In the genomic region with DNA sequence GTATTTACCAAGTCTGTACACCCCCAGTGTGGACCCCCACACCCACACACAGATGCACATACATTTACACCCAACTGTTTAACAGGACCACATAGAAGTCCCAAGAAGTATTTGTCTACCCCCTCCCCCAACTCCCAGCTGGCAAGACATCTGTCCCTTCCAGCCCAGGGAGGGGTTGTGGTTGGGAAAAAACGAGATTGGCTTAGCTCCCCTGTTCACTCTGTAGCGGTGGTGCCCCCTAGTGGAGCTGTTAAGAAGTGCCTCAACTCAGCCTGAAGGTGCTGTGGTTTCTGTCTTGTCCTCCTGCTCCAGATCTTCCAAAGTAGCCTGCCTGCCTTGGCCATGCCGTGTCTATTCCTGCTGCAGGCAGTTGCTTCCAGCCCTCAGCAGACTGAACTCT, we compare ENCODE assay signal across 8 mouse cellular contexts. TPM values are rescaled to one million over a fixed set of nuclear protein-coding genes. Genes with fewer than 3 reads are reported as not detected.
DNase-seq lines count a peak whose midpoint lies in the region; ATAC-seq and TF ChIP-seq lines count a peak whose summit lies in the region.

No protein-coding gene starts in this region.

- no peak overlapping the region for H3K27ac ChIP-seq in MEL (ENCODE audit: control insufficient read depth, low read depth, low read length)
- no peak overlapping the region for H3K27ac ChIP-seq in bone marrow, adult 2 months (ENCODE audit: control insufficient read depth, insufficient read depth, low read depth, low read length, poor library complexity)
- H3K27ac ChIP-seq in heart, postnatal 0 days (ENCODE audit: low read depth): no peak overlapping the region

- 0 out of 4 replicates have a peak, but pooled peaks cover 0 to 2% of the 10 kb centered on the region in 2 experiments for H3K36me3 ChIP-seq in MEL (ENCODE audit: control insufficient read depth in 1 of 2, insufficient read depth in 2 of 2, low read length in 2 of 2)
- H3K36me3 ChIP-seq in heart, postnatal 0 days (replicated peaks; ENCODE audit: control insufficient read depth, insufficient read depth, low read length): no peaks in the 10 kb centered on the region

- TF ChIP-seq CTCF in MEL (IDR thresholded peaks at IDR 0.05 in 2 of 3, conservative IDR thresholded peaks at IDR 0.05 in 1 of 3; ENCODE audit: control insufficient read depth in 1 of 3, insufficient read depth in 1 of 3, low read depth in 2 of 3, low read length in 3 of 3, poor library complexity in 1 of 3, severe bottlenecking in 1 of 3): peak; percentile 97 to 98 (median 97)
- peak; percentile 90 for TF ChIP-seq CTCF in bone marrow, adult 2 months (IDR thresholded peaks at IDR 0.05; ENCODE audit: control insufficient read depth, insufficient read depth, low read length)
- TF ChIP-seq CTCF in heart, postnatal 0 days (IDR thresholded peaks at IDR 0.05; ENCODE audit: low read depth): peak; percentile 96

- WGBS in bone marrow, adult 2 months: 6% methylated on average over 3 of the region's 3 CpGs
- 7% methylated on average over 3 of the region's 3 CpGs for WGBS in heart, postnatal 0 days

- H3K4me1 ChIP-seq in MEL (ENCODE audit: control insufficient read depth in 1 of 2, insufficient read depth in 2 of 2, low read length in 2 of 2): no peaks in the 10 kb centered on the region
- no peaks in the 10 kb centered on the region for H3K4me1 ChIP-seq in bone marrow, adult 2 months (ENCODE audit: control insufficient read depth, insufficient read depth, low read length)
- peaks cover 17% of the 10 kb centered on the region; the same call in 1 of the 2 replicates for H3K4me1 ChIP-seq in heart, postnatal 0 days (ENCODE audit: control insufficient read depth, insufficient read depth)

- peaks cover 3 to 4% of the 10 kb centered on the region in 2 experiments; a peak in 2 of 4 replicates for H3K27me3 ChIP-seq in MEL (ENCODE audit: control insufficient read depth in 1 of 2, insufficient read depth in 2 of 2, low read length in 2 of 2)
- H3K27me3 ChIP-seq in heart, postnatal 0 days (ENCODE audit: control insufficient read depth, insufficient read depth, low read length): no peaks in the 10 kb centered on the region

- ATAC-seq in erythroblast, adult 5-6 weeks (replicated peaks; ENCODE audit: low FRiP score, poor library complexity, severe bottlenecking): peak; percentile 76
- peak; percentile 44; the same call in 1 of the 2 replicates for ATAC-seq in heart, postnatal 0 days (ENCODE audit: insufficient read depth, low read depth)

- peak; percentile 88 for DNase-seq in MEL (ENCODE audit: low read depth, low spot score)
- peak; percentile 78 for DNase-seq in heart, postnatal 0 days (ENCODE audit: low spot score)
- DNase-seq in layer of hippocampus, postnatal 14 days (ENCODE audit: low spot score in 2 of 2): peak; percentile 83 to 86
- DNase-seq in lung, postnatal 36 days: peak; percentile 89
- peak; percentile 77 for DNase-seq in right cerebral cortex, postnatal 4 days
- peak; percentile 67 to 87 for DNase-seq in urinary bladder, postnatal 4 days (ENCODE audit: low spot score in 2 of 2)

- TF ChIP-seq EP300 in MEL (IDR thresholded peaks at IDR 0.05; ENCODE audit: low read depth in 1 of 2, low read length in 2 of 2): no peak
- no peak for TF ChIP-seq EP300 in heart, postnatal 0 days (IDR thresholded peaks at IDR 0.05; ENCODE audit: low read depth)

- no peak overlapping the region for H3K9ac ChIP-seq in MEL (ENCODE audit: control insufficient read depth, low read depth, low read length, poor library complexity, severe bottlenecking)
- no peak overlapping the region for H3K9ac ChIP-seq in heart, postnatal 0 days (replicated peaks; ENCODE audit: low read depth, low read length)

- TF ChIP-seq RAD21 in MEL (IDR thresholded peaks at IDR 0.05; ENCODE audit: low read depth, low read length): peak; percentile 86

- TF ChIP-seq POLR2A in MEL (IDR thresholded peaks at IDR 0.05; ENCODE audit: control insufficient read depth in 1 of 2, insufficient read depth in 1 of 2, low read depth in 1 of 2, low read length in 2 of 2, poor library complexity in 1 of 2): no peak
- no peak for TF ChIP-seq POLR2A in bone marrow, adult 2 months (IDR thresholded peaks at IDR 0.05; ENCODE audit: borderline replicate concordance, control insufficient read depth, low read depth, low read length)

- no peak overlapping the region for H3K4me3 ChIP-seq in MEL (ENCODE audit: control insufficient read depth in 1 of 2, insufficient read depth in 1 of 2, low read depth in 2 of 2, low read length in 2 of 2)
- no peak overlapping the region for H3K4me3 ChIP-seq in bone marrow, adult 2 months (replicated peaks; ENCODE audit: control insufficient read depth, low read depth, low read length)
- H3K4me3 ChIP-seq in heart, postnatal 0 days (ENCODE audit: low read depth, low read length): no peak overlapping the region

- no peaks in the 10 kb centered on the region for H3K79me2 ChIP-seq in MEL (ENCODE audit: control insufficient read depth, insufficient read depth, low read length, poor library complexity)

- H3K9me3 ChIP-seq in MEL (replicated peaks; ENCODE audit: insufficient read depth, low read length): no peaks in the 10 kb centered on the region
- H3K9me3 ChIP-seq in heart, postnatal 0 days (replicated peaks; ENCODE audit: control insufficient read depth, low read length): no peaks in the 10 kb centered on the region

- no peak overlapping the region for H3K4me2 ChIP-seq in heart, postnatal 0 days (ENCODE audit: low read depth, low read length)

TF ChIP-seq in MEL, 35 proteins besides CTCF, POLR2A, EP300 and RAD21:
- TF ChIP-seq SMC3 (IDR thresholded peaks at IDR 0.05; ENCODE audit: low read depth, low read length) (peak; percentile 86), SIN3A (IDR thresholded peaks at IDR 0.05; ENCODE audit: low read length) (0 out of 2 replicates have a peak, but pooled peaks have one; percentile 30), ZC3H11A (IDR thresholded peaks at IDR 0.05; ENCODE audit: low read depth, low read length) (peak; percentile 72), TCF12 (IDR thresholded peaks at IDR 0.05; ENCODE audit: low read depth, low read length) (peak; percentile 52; the same call in 1 of the 2 replicates), MXI1 (IDR thresholded peaks at IDR 0.05; ENCODE audit: low read depth, low read length) (no peak)
TF ChIP-seq in MEL: peak in this region for 4.

RNA-seq across cellular contexts. Expression of a gene that starts 1.0 kb away (rescaled TPM):
- not detected in 2 replicates for total RNA-seq in MEL (2012; rRNA removed)
- polyA plus RNA-seq in MEL (2012; ENCODE audit: insufficient read depth in 1 of 2, insufficient read length in 2 of 2, low read depth in 1 of 2, low replicate concordance in 2 of 2, missing spikeins in 1 of 2): under 1 TPM in 1 of 2 experiments, not detected in 1; 0.61 TPM
- not detected in 2 replicates for polyA plus RNA-seq in bone marrow, adult 2 months (2011; ENCODE audit: insufficient read depth, insufficient read length, low replicate concordance, missing spikeins)
- total RNA-seq in erythroblast, adult 5-6 weeks (2015; ENCODE audit: low replicate concordance): not detected in 2 replicates
- total RNA-seq in erythroblast, adult 5-6 weeks (2017; ENCODE audit: low replicate concordance): not detected in 2 replicates
- 0.50 TPM in 1 of 2 replicates, not detected in the other for total RNA-seq in heart, postnatal 0 days (2014; rRNA removed; ENCODE audit: low replicate concordance)
- polyA plus RNA-seq in heart, postnatal 0 days (2015; fragmentation: Nextera tagmentation; extraction: Ambion mirVana): 0.49 and 0.55 TPM in 2 replicates
- total RNA-seq in layer of hippocampus, postnatal 14 days (2021): under 1 TPM in 1 of 2 experiments, not detected in 1; 0.74 TPM

RNA-seq across cellular contexts. Expression of a gene that starts 13.2 kb away (rescaled TPM):
- 0.15 and 0.16 TPM in 2 replicates for total RNA-seq in MEL (2012; rRNA removed)
- under 1 TPM in 1 of 2 experiments, not detected in 1; 0.04 TPM for polyA plus RNA-seq in MEL (2012; ENCODE audit: insufficient read depth in 1 of 2, insufficient read length in 2 of 2, low read depth in 1 of 2, low replicate concordance in 2 of 2, missing spikeins in 1 of 2)
- 0.63 and 1.6 TPM in 2 replicates for polyA plus RNA-seq in bone marrow, adult 2 months (2011; ENCODE audit: insufficient read depth, insufficient read length, low replicate concordance, missing spikeins)
- total RNA-seq in erythroblast, adult 5-6 weeks (2015; ENCODE audit: low replicate concordance): not detected in 2 replicates
- total RNA-seq in erythroblast, adult 5-6 weeks (2017; ENCODE audit: low replicate concordance): not detected in 2 replicates
- total RNA-seq in heart, postnatal 0 days (2014; rRNA removed; ENCODE audit: low replicate concordance): 0.70 and 0.76 TPM in 2 replicates
- 0.23 and 0.51 TPM in 2 replicates for polyA plus RNA-seq in heart, postnatal 0 days (2015; fragmentation: Nextera tagmentation; extraction: Ambion mirVana)
- not detected for total RNA-seq in layer of hippocampus, postnatal 14 days (2021)

RNA-seq across cellular contexts. Expression of a gene that starts 21.6 kb away (rescaled TPM):
- 58.1 and 82.7 TPM in 2 replicates for total RNA-seq in MEL (2012; rRNA removed)
- polyA plus RNA-seq in MEL (2012; ENCODE audit: insufficient read depth in 1 of 2, insufficient read length in 2 of 2, low read depth in 1 of 2, low replicate concordance in 2 of 2, missing spikeins in 1 of 2): 10 to 100 TPM in 1 of 2 experiments, not detected in 1; 49.6 TPM
- polyA plus RNA-seq in bone marrow, adult 2 months (2011; ENCODE audit: insufficient read depth, insufficient read length, low replicate concordance, missing spikeins): 6.2 and 23.4 TPM in 2 replicates
- total RNA-seq in erythroblast, adult 5-6 weeks (2015; ENCODE audit: low replicate concordance): 9.8 and 10.7 TPM in 2 replicates
- 4.0 and 13.7 TPM in 2 replicates for total RNA-seq in erythroblast, adult 5-6 weeks (2017; ENCODE audit: low replicate concordance)
- total RNA-seq in heart, postnatal 0 days (2014; rRNA removed; ENCODE audit: low replicate concordance): 66.6 and 76.3 TPM in 2 replicates
- polyA plus RNA-seq in heart, postnatal 0 days (2015; fragmentation: Nextera tagmentation; extraction: Ambion mirVana): 72.9 and 74.9 TPM in 2 replicates
- 1 to 10 TPM; 4.5 to 5.9 TPM for total RNA-seq in layer of hippocampus, postnatal 14 days (2021)

RNA-seq across cellular contexts. Expression of a gene that starts 51.8 kb away (rescaled TPM):
- 0.36 and 0.54 TPM in 2 replicates for total RNA-seq in MEL (2012; rRNA removed)
- polyA plus RNA-seq in MEL (2012; ENCODE audit: insufficient read depth in 1 of 2, insufficient read length in 2 of 2, low read depth in 1 of 2, low replicate concordance in 2 of 2, missing spikeins in 1 of 2): 1 to 10 TPM in 1 of 2 experiments, not detected in 1; 2.4 TPM
- 130 and 270 TPM in 2 replicates for polyA plus RNA-seq in bone marrow, adult 2 months (2011; ENCODE audit: insufficient read depth, insufficient read length, low replicate concordance, missing spikeins)
- 10.7 and 16.1 TPM in 2 replicates for total RNA-seq in erythroblast, adult 5-6 weeks (2015; ENCODE audit: low replicate concordance)
- 3.2 and 7.2 TPM in 2 replicates for total RNA-seq in erythroblast, adult 5-6 weeks (2017; ENCODE audit: low replicate concordance)
- total RNA-seq in heart, postnatal 0 days (2014; rRNA removed; ENCODE audit: low replicate concordance): 0.19 and 2.2 TPM in 2 replicates
- 1.2 and 1.3 TPM in 2 replicates for polyA plus RNA-seq in heart, postnatal 0 days (2015; fragmentation: Nextera tagmentation; extraction: Ambion mirVana)
- under 1 TPM; 0.43 to 0.67 TPM for total RNA-seq in layer of hippocampus, postnatal 14 days (2021)
